Mouse (Mus musculus) megakaryocyte, embryonic 14.5 days (primary cell): ENCODE measurements around the gene Clec2e.

Experiments used
- FLI1 ChIP-seq: IDR thresholded peaks from 2 replicates; pipeline ENCODE4 v1.6.1; 2012; ENCODE audit warnings: low read length, inconsistent platforms, mixed read lengths
- GATA1 ChIP-seq: IDR thresholded peaks from 3 replicates; pipeline ENCODE4 v1.6.1; 2012; ENCODE audit warnings: mixed read lengths, low read length, inconsistent platforms, borderline replicate concordance

- TF ChIP-seq GATA1 (no peak), FLI1 (no peak)
Measured at GRCm38 (mm10) chr6:129048857-129049473, 51.7 kb downstream of the Clec2e start.
